Mouse (Mus musculus) kidney, postnatal 4 days (tissue): ENCODE measurements around the gene Wdr63.

Experiments
- DNase-seq, 2 experiments: peaks; one replicate each; pipeline ENCODE4 v3.0.0; 2021; ENCODE audit warnings: mixed read lengths in 2 of 2

Wdr63 gene

GRCm38 (mm10) chr3:146121310-146122124 is 13.6 kb upstream of the Wdr63 start:
- DNase-seq, result peak; percentile 21 to 45

- no peak for DNase-seq
Measured at GRCm38 (mm10) chr3:146117997-146118457, 10.1 kb upstream of the Wdr63 start.

GRCm38 (mm10) chr3:146117258-146117996 is 9.5 kb upstream of the Wdr63 start, which contains the start of gene Mcoln3:
Mcoln3 (plus strand) TSS chr3:146117450.
- DNase-seq, result peak; percentile 18 to 46

- DNase-seq, result no peak
Measured at GRCm38 (mm10) chr3:146110916-146111315, 3.0 kb upstream of the Wdr63 start.

- no peak for DNase-seq
Measured at GRCm38 (mm10) chr3:146110358-146110757, 2.4 kb upstream of the Wdr63 start.

GRCm38 (mm10) chr3:146108945-146109344 is 1.0 kb upstream of the Wdr63 start:
- DNase-seq, result no peak

- peak; percentile 21 to 53 for DNase-seq
Measured at GRCm38 (mm10) chr3:146107116-146107849, 647 bp downstream of the Wdr63 start.

- DNase-seq, result no peak
Measured at GRCm38 (mm10) chr3:146102049-146102448, 5.9 kb downstream of the Wdr63 start.

GRCm38 (mm10) chr3:146099925-146100324 is 8.0 kb downstream of the Wdr63 start:
- DNase-seq, result no peak

- DNase-seq, result no peak
Measured at GRCm38 (mm10) chr3:146097861-146098260, 10.1 kb downstream of the Wdr63 start.

GRCm38 (mm10) chr3:146096986-146097385 is 10.9 kb downstream of the Wdr63 start:
- DNase-seq, result no peak

- DNase-seq, result no peak
Measured at GRCm38 (mm10) chr3:146095066-146095465, 12.9 kb downstream of the Wdr63 start.

- no peak for DNase-seq
Measured at GRCm38 (mm10) chr3:146090988-146091657, 16.8 kb downstream of the Wdr63 start.

- no peak for DNase-seq
Measured at GRCm38 (mm10) chr3:146080241-146080640, 27.7 kb downstream of the Wdr63 start.

GRCm38 (mm10) chr3:146072780-146073179 is 35.1 kb downstream of the Wdr63 start:
- DNase-seq, result no peak

- no peak for DNase-seq
Measured at GRCm38 (mm10) chr3:146069276-146069675, 38.7 kb downstream of the Wdr63 start.

GRCm38 (mm10) chr3:146063146-146063545 is 44.8 kb downstream of the Wdr63 start:
- no peak for DNase-seq

- DNase-seq, result no peak
Measured at GRCm38 (mm10) chr3:146059356-146059926, 48.5 kb downstream of the Wdr63 start.

- DNase-seq, result peak; percentile 75
Measured at GRCm38 (mm10) chr3:146058263-146058662, 49.7 kb downstream of the Wdr63 start.

GRCm38 (mm10) chr3:146057131-146057530 is 50.8 kb downstream of the Wdr63 start:
- no peak for DNase-seq

- DNase-seq, result peak in 1 of 2 experiments; percentile 0
Measured at GRCm38 (mm10) chr3:146053873-146054272, 54.1 kb downstream of the Wdr63 start.
